ENCODE assay signal across 8 mouse cellular contexts in genomic region chr12:76195912-76196708, GRCm38 (mm10). TPM values are rescaled to one million over a fixed set of nuclear protein-coding genes. Genes with fewer than 3 reads are reported as not detected.
A peak's percentile ranks its signal among the peaks of the same experiment; 100 is the strongest.
DNase-seq lines count a peak whose midpoint lies in the region.

No protein-coding gene starts in this region.

- H3K9me3 ChIP-seq in megakaryocyte, embryonic 14.5 days, result no peaks in the 10 kb centered on the region

- peak; percentile 93 for DNase-seq in adrenal gland, adult 2 months
- DNase-seq in embryo, embryonic 11 days, result peak; percentile 91
- DNase-seq in gastrocnemius, postnatal 25 days, result peak; percentile 65
- DNase-seq in induced T-regulatory cell, adult 2 months (ENCODE audit: low read depth), result peak; percentile 79
- peak; percentile 27 to 84 for DNase-seq in left cerebral cortex, postnatal 10 days (ENCODE audit: extremely low spot score in 1 of 2, low spot score in 2 of 2)
- DNase-seq in right cerebral cortex, postnatal 10 days (ENCODE audit: low spot score in 2 of 2), result peak; percentile 65 to 78
- peak; percentile 94 for DNase-seq in urinary bladder, postnatal 14 days (ENCODE audit: low spot score)

- H3K36me3 ChIP-seq in megakaryocyte, embryonic 14.5 days (replicated peaks; ENCODE audit: low read length), result no peaks in the 10 kb centered on the region

- H3K27me3 ChIP-seq in megakaryocyte, embryonic 14.5 days (replicated peaks), result peaks cover 24% of the 10 kb centered on the region

- intact Hi-C loops in left cerebral cortex, postnatal 10 days (cut with DNase I), result loop anchor here (5.0 kb wide), 1 partner anchor 409 kb away; no protein-coding TSS in a partner anchor

- peaks cover 24% of the 10 kb centered on the region for H3K4me1 ChIP-seq in megakaryocyte, embryonic 14.5 days

- H3K4me3 ChIP-seq in megakaryocyte, embryonic 14.5 days (replicated peaks), result peak overlapping the region; percentile 91

RNA-seq across cellular contexts. Expression of gene Esr2, which starts 19.1 kb away (rescaled TPM):
- total RNA-seq in adrenal gland, adult 2 months (2021), result not detected
- not detected in 2 replicates for polyA plus RNA-seq in adrenal gland, adult 2 months (2012; rRNA removed)
- not detected for total RNA-seq in gastrocnemius, postnatal 25 days (2021)
- total RNA-seq in left cerebral cortex, postnatal 10 days (2021), result under 1 TPM; 0.15 to 0.20 TPM
- not detected in 2 replicates for polyA plus RNA-seq in megakaryocyte, embryonic 14.5 days (2012; ENCODE audit: insufficient read depth, low replicate concordance)

RNA-seq across cellular contexts. Expression of gene Tex21, which starts 50.4 kb away (rescaled TPM):
- total RNA-seq in adrenal gland, adult 2 months (2021), result not detected
- not detected in 2 replicates for polyA plus RNA-seq in adrenal gland, adult 2 months (2012; rRNA removed)
- total RNA-seq in gastrocnemius, postnatal 25 days (2021), result not detected
- total RNA-seq in left cerebral cortex, postnatal 10 days (2021), result not detected
- polyA plus RNA-seq in megakaryocyte, embryonic 14.5 days (2012; ENCODE audit: insufficient read depth, low replicate concordance), result not detected in 2 replicates

RNA-seq across cellular contexts. Expression of gene Mthfd1, which starts 59.0 kb away (rescaled TPM):
- total RNA-seq in adrenal gland, adult 2 months (2021), result 10 to 100 TPM; 41.8 to 49.4 TPM
- 16.0 and 18.1 TPM in 2 replicates for polyA plus RNA-seq in adrenal gland, adult 2 months (2012; rRNA removed)
- total RNA-seq in gastrocnemius, postnatal 25 days (2021), result 10 to 100 TPM; 28.0 to 30.2 TPM
- 10 to 100 TPM; 34.1 to 36.9 TPM for total RNA-seq in left cerebral cortex, postnatal 10 days (2021)
- polyA plus RNA-seq in megakaryocyte, embryonic 14.5 days (2012; ENCODE audit: insufficient read depth, low replicate concordance), result 30.6 and 61.4 TPM in 2 replicates

Comparison
In these comparisons a context has a peak if more than half of its experiments do, and no peak if none do; other contexts are left out.
1. Peak in every context shown above with its lines: DNase-seq and H3K4me3 ChIP-seq.